8 mouse cellular contexts compared by ENCODE assay signal in the genomic region with DNA sequence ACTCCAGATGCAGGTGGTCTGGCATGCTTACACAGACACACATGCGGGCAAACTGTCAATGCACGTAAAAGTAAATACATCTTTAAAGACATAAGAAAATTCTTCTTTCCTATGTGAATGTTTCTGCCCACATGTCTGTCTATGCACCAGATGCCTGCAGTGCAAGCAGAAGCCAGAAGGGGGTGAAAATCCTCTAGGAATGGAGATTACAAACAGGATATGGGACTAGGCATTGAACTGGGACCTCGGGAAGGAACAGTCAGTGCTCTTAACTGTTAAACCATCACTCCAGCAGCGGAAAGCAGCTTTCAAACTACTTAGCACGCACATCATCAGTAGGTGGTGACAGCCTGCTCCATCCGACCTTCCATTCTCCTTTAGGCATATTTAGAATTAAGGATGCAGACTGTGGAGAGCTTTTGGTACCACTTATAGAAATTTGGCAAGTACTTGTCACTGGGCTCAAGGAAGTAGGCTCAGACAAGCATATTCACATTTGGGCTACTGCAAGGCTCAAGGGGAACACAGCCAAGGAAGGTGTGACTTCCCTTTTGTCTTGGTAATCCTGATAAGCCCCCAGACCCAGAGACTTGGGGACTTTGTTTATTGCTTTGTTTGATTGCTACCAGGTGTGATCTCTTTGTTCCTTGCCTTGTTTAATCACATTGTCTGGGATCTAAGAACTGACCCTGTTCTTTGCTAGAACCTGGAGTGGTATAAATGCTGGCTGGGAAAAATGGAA. TPM values are rescaled to one million over a fixed set of nuclear protein-coding genes. Genes with fewer than 3 reads are reported as not detected.
DNase-seq lines count a peak whose midpoint lies in the region; ATAC-seq and TF ChIP-seq lines count a peak whose summit lies in the region.

No protein-coding gene starts in this region.

- no peak overlapping the region for H3K27ac ChIP-seq in midbrain, embryonic 10.5 days (replicated peaks)
- no peak overlapping the region for H3K27ac ChIP-seq in midbrain, embryonic 15.5 days
- no peak overlapping the region for H3K27ac ChIP-seq in forebrain, embryonic 14.5 days (ENCODE audit: low read depth, low read length)
- H3K27ac ChIP-seq in kidney, postnatal 0 days = no peak overlapping the region
- H3K27ac ChIP-seq in limb, embryonic 14.5 days (replicated peaks; ENCODE audit: low read depth, low read length) = no peak overlapping the region

- TF ChIP-seq POLR2A in limb, embryonic 14.5 days (IDR thresholded peaks at IDR 0.05; ENCODE audit: borderline replicate concordance, extremely low read depth, insufficient read depth, insufficient read length) = no peak

- WGBS in midbrain, embryonic 10.5 days = 31% methylated on average over 6 of the region's 6 CpGs
- 32% methylated on average over 6 of the region's 6 CpGs for WGBS in midbrain, embryonic 15.5 days
- 31% methylated on average over 6 of the region's 6 CpGs for WGBS in forebrain, embryonic 14.5 days
- 20% methylated on average over 6 of the region's 6 CpGs for WGBS in kidney, postnatal 0 days
- 14% methylated on average over 6 of the region's 6 CpGs for WGBS in limb, embryonic 14.5 days

- peak; percentile 49 for DNase-seq in midbrain, embryonic 10.5 days (ENCODE audit: low spot score)
- peak; percentile 28 for DNase-seq in adrenal gland, adult 8-10 months
- DNase-seq in forebrain, embryonic 14.5 days (ENCODE audit: low spot score) = peak; percentile 71
- peak; percentile 90 for DNase-seq in kidney, postnatal 0 days (ENCODE audit: low spot score)
- peak; percentile 44 for DNase-seq in limb, embryonic 14.5 days (ENCODE audit: low spot score)
- peak; percentile 63 to 68 for DNase-seq in right cerebral cortex, postnatal 36 days (ENCODE audit: low spot score in 2 of 2)
- DNase-seq in thymus, postnatal 10 days (ENCODE audit: low spot score in 2 of 2) = no peak

- no peak for ATAC-seq in midbrain, embryonic 15.5 days (replicated peaks)
- ATAC-seq in forebrain, embryonic 14.5 days = no peak
- 0 out of 2 replicates have a peak, but pooled peaks have one; percentile 52 for ATAC-seq in kidney, postnatal 0 days (replicated peaks; ENCODE audit: low FRiP score, low read depth)
- ATAC-seq in limb, embryonic 14.5 days (ENCODE audit: low FRiP score, low read depth) = no peak

- H3K4me3 ChIP-seq in midbrain, embryonic 10.5 days = no peak overlapping the region
- H3K4me3 ChIP-seq in midbrain, embryonic 15.5 days = no peak overlapping the region
- no peak overlapping the region for H3K4me3 ChIP-seq in forebrain, embryonic 14.5 days (ENCODE audit: low read depth, low read length)
- H3K4me3 ChIP-seq in kidney, postnatal 0 days (replicated peaks; ENCODE audit: low read depth, low read length) = no peak overlapping the region
- no peak overlapping the region for H3K4me3 ChIP-seq in limb, embryonic 14.5 days (replicated peaks; ENCODE audit: low read length)

- no peak overlapping the region for H3K4me2 ChIP-seq in midbrain, embryonic 15.5 days
- no peak overlapping the region for H3K4me2 ChIP-seq in forebrain, embryonic 14.5 days (ENCODE audit: low read length)
- no peak overlapping the region for H3K4me2 ChIP-seq in kidney, postnatal 0 days (ENCODE audit: low read length)
- H3K4me2 ChIP-seq in limb, embryonic 14.5 days (replicated peaks; ENCODE audit: low read depth, low read length, severe bottlenecking) = no peak overlapping the region

- H3K9ac ChIP-seq in midbrain, embryonic 15.5 days = no peak overlapping the region
- no peak overlapping the region for H3K9ac ChIP-seq in forebrain, embryonic 14.5 days (ENCODE audit: low read length)
- H3K9ac ChIP-seq in kidney, postnatal 0 days (ENCODE audit: low read depth, low read length) = no peak overlapping the region
- H3K9ac ChIP-seq in limb, embryonic 14.5 days (ENCODE audit: low read depth, low read length, severe bottlenecking) = no peak overlapping the region

- no peaks in the 10 kb centered on the region for H3K36me3 ChIP-seq in midbrain, embryonic 10.5 days
- no peaks in the 10 kb centered on the region for H3K36me3 ChIP-seq in midbrain, embryonic 15.5 days (replicated peaks)
- H3K36me3 ChIP-seq in forebrain, embryonic 14.5 days (ENCODE audit: control insufficient read depth, insufficient read depth, low read length) = no peaks in the 10 kb centered on the region
- H3K36me3 ChIP-seq in kidney, postnatal 0 days (ENCODE audit: insufficient read depth, low read length) = no peaks in the 10 kb centered on the region
- no peaks in the 10 kb centered on the region for H3K36me3 ChIP-seq in limb, embryonic 14.5 days (ENCODE audit: control insufficient read depth, insufficient read depth, low read length)

- H3K4me1 ChIP-seq in midbrain, embryonic 10.5 days = peaks cover 8% of the 10 kb centered on the region; the same call in 1 of the 2 replicates
- no peaks in the 10 kb centered on the region for H3K4me1 ChIP-seq in midbrain, embryonic 15.5 days
- no peaks in the 10 kb centered on the region for H3K4me1 ChIP-seq in forebrain, embryonic 14.5 days (ENCODE audit: control insufficient read depth, insufficient read depth, low read length)
- no peaks in the 10 kb centered on the region for H3K4me1 ChIP-seq in kidney, postnatal 0 days (replicated peaks; ENCODE audit: insufficient read depth, low read length)
- H3K4me1 ChIP-seq in limb, embryonic 14.5 days (ENCODE audit: control insufficient read depth, insufficient read depth, low read length) = peaks cover 4% of the 10 kb centered on the region; the same call in 1 of the 2 replicates

- peak; percentile 93 for TF ChIP-seq CTCF in kidney, postnatal 0 days (IDR thresholded peaks at IDR 0.05; ENCODE audit: low read depth)

- no peaks in the 10 kb centered on the region for H3K9me3 ChIP-seq in midbrain, embryonic 10.5 days (replicated peaks)
- H3K9me3 ChIP-seq in midbrain, embryonic 15.5 days = no peaks in the 10 kb centered on the region
- no peaks in the 10 kb centered on the region for H3K9me3 ChIP-seq in forebrain, embryonic 14.5 days (replicated peaks; ENCODE audit: control insufficient read depth, low read length)
- no peaks in the 10 kb centered on the region for H3K9me3 ChIP-seq in kidney, postnatal 0 days (replicated peaks; ENCODE audit: low read length)
- H3K9me3 ChIP-seq in limb, embryonic 14.5 days (ENCODE audit: control insufficient read depth, low read length) = no peaks in the 10 kb centered on the region

- no peaks in the 10 kb centered on the region for H3K27me3 ChIP-seq in midbrain, embryonic 10.5 days (ENCODE audit: low read depth, poor library complexity, severe bottlenecking)
- H3K27me3 ChIP-seq in midbrain, embryonic 15.5 days (replicated peaks) = no peaks in the 10 kb centered on the region
- no peaks in the 10 kb centered on the region for H3K27me3 ChIP-seq in forebrain, embryonic 14.5 days (replicated peaks; ENCODE audit: control insufficient read depth, insufficient read depth, low read length)
- H3K27me3 ChIP-seq in kidney, postnatal 0 days (ENCODE audit: insufficient read depth, low read length) = no peaks in the 10 kb centered on the region
- no peaks in the 10 kb centered on the region for H3K27me3 ChIP-seq in limb, embryonic 14.5 days (ENCODE audit: control insufficient read depth, insufficient read depth, low read length)

RNA-seq across cellular contexts. Expression of gene Sla2, which starts 18.2 kb away (rescaled TPM):
- polyA plus RNA-seq in midbrain, embryonic 10.5 days (2016; fragmentation: Nextera tagmentation; extraction: Ambion mirVana) = 0.55 and 0.67 TPM in 2 replicates
- polyA plus RNA-seq in midbrain, embryonic 15.5 days (2015; fragmentation: Nextera tagmentation; extraction: Ambion mirVana) = 0.18 and 0.19 TPM in 2 replicates
- under 1 TPM in 1 of 4 experiments, not detected in 3; 0.14 TPM for total RNA-seq in adrenal gland, adult 8-10 months (2022)
- polyA plus RNA-seq in forebrain, embryonic 14.5 days (2014; fragmentation: Nextera tagmentation; extraction: Ambion mirVana) = 0.09 and 0.11 TPM in 2 replicates
- 0.18 and 0.32 TPM in 2 replicates for polyA plus RNA-seq in kidney, postnatal 0 days (2015; fragmentation: Nextera tagmentation; extraction: Ambion mirVana)
- 0.15 and 0.27 TPM in 2 replicates for polyA plus RNA-seq in limb, embryonic 14.5 days (2012; rRNA removed)
- 0.23 and 0.26 TPM in 2 replicates for polyA plus RNA-seq in limb, embryonic 14.5 days (2014; fragmentation: Nextera tagmentation; extraction: Ambion mirVana)

RNA-seq across cellular contexts. Expression of gene Rab5if, which starts 42.2 kb away (rescaled TPM):
- 164 and 191 TPM in 2 replicates for polyA plus RNA-seq in midbrain, embryonic 10.5 days (2016; fragmentation: Nextera tagmentation; extraction: Ambion mirVana)
- polyA plus RNA-seq in midbrain, embryonic 15.5 days (2015; fragmentation: Nextera tagmentation; extraction: Ambion mirVana) = 135 and 139 TPM in 2 replicates
- 100 to 1,000 TPM; 134 to 305 (median 233) TPM for total RNA-seq in adrenal gland, adult 8-10 months (2022)
- 163 and 174 TPM in 2 replicates for polyA plus RNA-seq in forebrain, embryonic 14.5 days (2014; fragmentation: Nextera tagmentation; extraction: Ambion mirVana)
- 227 and 252 TPM in 2 replicates for polyA plus RNA-seq in kidney, postnatal 0 days (2015; fragmentation: Nextera tagmentation; extraction: Ambion mirVana)
- polyA plus RNA-seq in limb, embryonic 14.5 days (2012; rRNA removed) = 106 and 120 TPM in 2 replicates
- 167 and 171 TPM in 2 replicates for polyA plus RNA-seq in limb, embryonic 14.5 days (2014; fragmentation: Nextera tagmentation; extraction: Ambion mirVana)

RNA-seq across cellular contexts. Expression of gene 4930518I15Rik, which starts 47.4 kb away (rescaled TPM):
- polyA plus RNA-seq in midbrain, embryonic 10.5 days (2016; fragmentation: Nextera tagmentation; extraction: Ambion mirVana) = 8.8 and 9.2 TPM in 2 replicates
- 11.3 and 11.6 TPM in 2 replicates for polyA plus RNA-seq in midbrain, embryonic 15.5 days (2015; fragmentation: Nextera tagmentation; extraction: Ambion mirVana)
- total RNA-seq in adrenal gland, adult 8-10 months (2022) = 1 to 10 TPM; 2.6 to 6.2 (median 4.0) TPM
- polyA plus RNA-seq in forebrain, embryonic 14.5 days (2014; fragmentation: Nextera tagmentation; extraction: Ambion mirVana) = 2.7 and 4.7 TPM in 2 replicates
- 2.6 and 4.6 TPM in 2 replicates for polyA plus RNA-seq in kidney, postnatal 0 days (2015; fragmentation: Nextera tagmentation; extraction: Ambion mirVana)
- 2.6 and 3.2 TPM in 2 replicates for polyA plus RNA-seq in limb, embryonic 14.5 days (2012; rRNA removed)
- 5.2 and 7.0 TPM in 2 replicates for polyA plus RNA-seq in limb, embryonic 14.5 days (2014; fragmentation: Nextera tagmentation; extraction: Ambion mirVana)

Comparison
In these comparisons a context has a peak if more than half of its experiments do, and no peak if none do; other contexts are left out.
1. DNase-seq: peak in midbrain, embryonic 10.5 days (single experiment), adrenal gland, adult 8-10 months (single experiment), forebrain, embryonic 14.5 days (single experiment), kidney, postnatal 0 days (single experiment), limb, embryonic 14.5 days (single experiment) and right cerebral cortex, postnatal 36 days (2 of 2); none in thymus, postnatal 10 days (0 of 2).